Mouse (Mus musculus) intestine, embryonic 14.5 days (tissue): ENCODE measurements at regions not wholly inside any gene's neighbourhood (a gene's known extent, or its start where the extent isn't known, plus 50 kb on each side); places are given as distances from the start of the nearest gene placed in this dataset.

Source experiments
- ATAC-seq: fragments of 200-750 bp; cut with Nextera tagmentation; replicated peaks from 2 replicates; pipeline ENCODE4 v1.8.0; 2017; ENCODE audit warnings: low read depth, moderate number of reproducible peaks, moderate TSS enrichment, moderate library complexity; ENCODE audit not compliant: low FRiP score, low TSS enrichment
- DNase-seq: peaks from one replicate; pipeline ENCODE4 v3.0.0-alpha.2; 2018; ENCODE audit warnings: low spot score
- H3K27ac ChIP-seq: fragments of 300-500 bp; sonication (generic); 2 replicates; pipeline ENCODE4 v1.5.1; 2014; ENCODE audit warnings: low read depth, mild to moderate bottlenecking, control low read depth
- H3K27me3 ChIP-seq: fragments of 300-500 bp; sonication (generic); replicated peaks from 2 replicates; pipeline ENCODE4 v1.6.1; 2014; ENCODE audit warnings: low read length, control low read depth; ENCODE audit not compliant: control insufficient read depth, insufficient read depth
- H3K36me3 ChIP-seq: fragments of 300-500 bp; sonication (generic); 2 replicates; pipeline ENCODE4 v1.6.1; 2014; ENCODE audit warnings: low read length, control low read depth; ENCODE audit not compliant: control insufficient read depth, insufficient read depth
- H3K4me1 ChIP-seq: fragments of 300-500 bp; sonication (generic); replicated peaks from 2 replicates; pipeline ENCODE4 v1.6.1; 2014; ENCODE audit warnings: low read length, control low read depth, mixed read lengths; ENCODE audit not compliant: control insufficient read depth, insufficient read depth
- H3K4me2 ChIP-seq: fragments of 300-500 bp; sonication (generic); 2 replicates; pipeline ENCODE4 v1.6.1; 2014; ENCODE audit warnings: low read length
- H3K4me3 ChIP-seq: fragments of 300-500 bp; sonication (generic); 2 replicates; pipeline ENCODE4 v1.5.1; 2014; ENCODE audit warnings: low read depth, low read length, control low read depth, mixed read lengths
- H3K9ac ChIP-seq: fragments of 300-500 bp; sonication (generic); 2 replicates; pipeline ENCODE4 v1.6.1; 2014; ENCODE audit warnings: mild to moderate bottlenecking, low read length
- H3K9me3 ChIP-seq: fragments of 300-500 bp; sonication (generic); 2 replicates; pipeline ENCODE4 v1.6.1; 2016; ENCODE audit warnings: low read length, control low read depth; ENCODE audit not compliant: control insufficient read depth
- WGBS: fragments of 180-500 bp; shearing (Covaris S2); extraction: QIAGEN DNeasy Blood & Tissue Kit; methylation state at CpG from one replicate; pipeline ENCODE4 v1.1.7; 2014; 5-methylcytosine and 5-hydroxymethylcytosine counted together

DNA sequence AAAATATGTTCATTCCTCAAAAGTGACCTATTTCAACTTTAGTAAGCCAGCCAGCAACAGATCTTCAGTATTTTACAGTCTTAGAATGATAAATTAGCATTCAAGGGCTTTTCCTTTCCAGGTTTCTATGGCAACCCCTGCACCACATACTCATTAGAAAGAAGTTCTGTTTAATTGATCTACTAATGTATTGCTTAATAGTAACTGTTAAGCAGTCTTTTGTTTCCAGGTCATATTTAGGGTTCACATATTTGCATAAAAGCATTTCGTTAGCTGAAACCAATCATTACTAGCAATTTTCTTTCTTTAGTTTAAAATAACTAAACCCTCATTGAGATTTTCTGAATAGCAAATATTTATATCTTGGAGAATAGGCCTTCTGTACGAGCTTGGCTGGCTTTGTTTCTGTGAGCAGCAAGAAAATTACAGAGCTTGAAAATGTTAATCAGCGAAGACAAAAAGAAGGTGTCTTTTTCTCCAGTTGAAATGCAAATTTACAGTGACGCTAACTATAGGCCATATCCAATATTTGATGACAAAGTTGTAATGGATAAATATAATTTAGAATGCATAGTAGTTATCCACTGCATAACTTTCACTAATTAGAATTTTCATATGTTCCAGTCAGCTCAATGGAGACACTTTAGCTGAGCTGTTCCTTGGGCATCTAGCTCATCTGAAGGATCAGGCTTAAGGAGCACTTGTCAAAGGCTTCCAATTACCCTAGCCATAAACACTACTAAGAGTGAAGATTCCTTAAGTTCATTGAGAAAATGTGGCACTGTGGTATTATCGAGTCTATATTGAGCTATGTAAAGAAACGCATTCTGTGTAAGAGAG is 473.5 kb upstream of the Itga1 start:
- H3K9ac ChIP-seq = no peak overlapping the region
- H3K4me1 ChIP-seq = no peaks in the 10 kb centered on the region
- ATAC-seq (no peak), DNase-seq (no peak)
- H3K4me2 ChIP-seq = no peak overlapping the region
- no peaks in the 10 kb centered on the region for H3K27me3 ChIP-seq
- 82% methylated on average over 6 of the region's 6 CpGs for WGBS
- no peaks in the 10 kb centered on the region for H3K36me3 ChIP-seq
- H3K4me3 ChIP-seq = no peak overlapping the region
- no peaks in the 10 kb centered on the region for H3K9me3 ChIP-seq
- H3K27ac ChIP-seq = no peak overlapping the region

DNA sequence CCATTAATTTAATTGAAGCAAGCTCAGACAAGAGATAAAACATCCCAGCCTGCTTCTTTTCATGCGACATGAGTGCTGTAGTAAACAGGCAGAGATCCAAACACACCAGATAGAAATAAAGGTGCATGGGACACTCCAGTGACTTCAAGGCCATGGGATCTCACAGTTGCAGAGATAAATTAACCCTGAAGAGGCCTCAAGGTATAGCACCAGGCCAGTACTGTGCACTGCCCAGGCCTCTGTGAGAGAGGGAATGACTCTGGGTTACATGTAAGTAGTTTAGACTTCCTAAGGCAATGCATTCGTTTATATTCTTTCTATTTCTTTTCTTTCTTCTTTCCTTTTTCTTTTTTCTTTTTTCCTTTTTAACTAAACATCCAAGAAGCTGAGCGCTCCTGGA is 439.4 kb upstream of the Itga1 start:
- 70% methylated on average over 3 of the region's 3 CpGs for WGBS
- H3K27ac ChIP-seq = no peak overlapping the region
- H3K4me3 ChIP-seq = no peak overlapping the region
- H3K9ac ChIP-seq = no peak overlapping the region
- DNase-seq (no peak), ATAC-seq (no peak)
- H3K4me1 ChIP-seq = no peaks in the 10 kb centered on the region
- no peaks in the 10 kb centered on the region for H3K36me3 ChIP-seq
- no peaks in the 10 kb centered on the region for H3K9me3 ChIP-seq
- H3K4me2 ChIP-seq = no peak overlapping the region
- no peaks in the 10 kb centered on the region for H3K27me3 ChIP-seq

GRCm38 (mm10) chr13:115535900-115536299 is 434.1 kb upstream of the Itga1 start:
- Histone ChIP-seq H3K27ac (no peak overlapping the region), H3K27me3 (no peaks in the 10 kb centered on the region), H3K36me3 (no peaks in the 10 kb centered on the region), H3K9ac (no peak overlapping the region), H3K9me3 (no peaks in the 10 kb centered on the region), H3K4me3 (no peak overlapping the region), H3K4me2 (no peak overlapping the region), H3K4me1 (no peaks in the 10 kb centered on the region)
- 75% methylated on average over 3 of the region's 3 CpGs for WGBS
- DNase-seq = no peak
- no peak for ATAC-seq

GRCm38 (mm10) chr13:115513914-115514313 is 412.1 kb upstream of the Itga1 start:
- no peaks in the 10 kb centered on the region for H3K36me3 ChIP-seq
- no peaks in the 10 kb centered on the region for H3K9me3 ChIP-seq
- H3K9ac ChIP-seq = no peak overlapping the region
- no peak overlapping the region for H3K4me3 ChIP-seq
- no peak overlapping the region for H3K27ac ChIP-seq
- no peaks in the 10 kb centered on the region for H3K27me3 ChIP-seq
- ATAC-seq (no peak), DNase-seq (no peak)
- 71% methylated on average over 8 of the region's 8 CpGs for WGBS
- no peaks in the 10 kb centered on the region for H3K4me1 ChIP-seq
- H3K4me2 ChIP-seq = no peak overlapping the region

GRCm38 (mm10) chr13:115512214-115512613 is 410.4 kb upstream of the Itga1 start:
- Histone ChIP-seq H3K27ac (no peak overlapping the region), H3K9me3 (no peaks in the 10 kb centered on the region), H3K4me2 (no peak overlapping the region), H3K4me1 (no peaks in the 10 kb centered on the region), H3K4me3 (no peak overlapping the region), H3K27me3 (no peaks in the 10 kb centered on the region), H3K36me3 (no peaks in the 10 kb centered on the region), H3K9ac (no peak overlapping the region)
- ATAC-seq = no peak
- DNase-seq = no peak

DNA sequence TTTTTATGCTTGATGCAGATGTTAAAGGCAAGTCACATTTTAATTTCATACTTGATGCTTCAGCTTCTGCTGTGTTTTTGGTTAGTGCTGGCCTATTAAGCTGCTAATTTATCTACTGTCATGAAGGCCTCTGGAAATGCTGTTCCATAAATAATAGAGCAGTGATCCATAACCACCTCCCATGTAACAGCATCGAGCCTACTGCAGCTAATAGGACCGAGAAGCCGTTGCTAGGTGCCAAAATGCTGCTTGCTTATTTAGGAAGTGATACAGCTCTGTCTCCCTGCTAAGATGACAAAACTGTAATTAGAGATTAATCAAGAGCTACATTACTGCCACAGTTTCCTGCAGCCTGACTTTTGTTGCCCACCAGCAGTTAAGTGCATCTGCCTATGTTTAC is 406.9 kb upstream of the Itga1 start:
- H3K27ac ChIP-seq = no peak overlapping the region
- no peak overlapping the region for H3K9ac ChIP-seq
- no peaks in the 10 kb centered on the region for H3K36me3 ChIP-seq
- no peak overlapping the region for H3K4me3 ChIP-seq
- no peaks in the 10 kb centered on the region for H3K4me1 ChIP-seq
- DNase-seq = no peak
- no peaks in the 10 kb centered on the region for H3K27me3 ChIP-seq
- H3K4me2 ChIP-seq = no peak overlapping the region
- no peak for ATAC-seq
- H3K9me3 ChIP-seq = no peaks in the 10 kb centered on the region
- WGBS = 77% methylated on average over 3 of the region's 3 CpGs

DNA sequence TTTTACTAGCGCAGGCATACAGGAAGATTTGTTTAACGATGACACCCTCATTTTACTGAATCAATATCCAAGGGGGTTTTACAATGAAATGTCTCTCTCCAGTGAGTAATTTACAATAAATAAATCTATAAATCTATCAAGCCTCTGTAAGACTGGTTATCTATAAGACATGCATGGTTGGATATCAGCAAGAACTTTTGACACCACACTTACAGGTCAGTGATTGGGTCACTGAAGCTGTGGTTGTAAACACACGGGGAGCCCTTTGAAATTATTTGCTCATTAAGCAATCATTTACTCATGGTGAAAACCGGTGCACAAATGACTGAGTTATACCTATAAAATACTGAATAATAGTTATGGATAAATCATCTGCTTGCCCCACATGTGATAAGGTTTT is 392.6 kb upstream of the Itga1 start:
- Histone ChIP-seq H3K9me3 (no peaks in the 10 kb centered on the region), H3K36me3 (no peaks in the 10 kb centered on the region), H3K9ac (no peak overlapping the region), H3K4me2 (no peak overlapping the region), H3K27ac (no peak overlapping the region), H3K4me3 (no peak overlapping the region), H3K4me1 (no peaks in the 10 kb centered on the region), H3K27me3 (no peaks in the 10 kb centered on the region)
- no peak for ATAC-seq
- 56% methylated on average over 4 of the region's 4 CpGs for WGBS
- DNase-seq = no peak

DNA sequence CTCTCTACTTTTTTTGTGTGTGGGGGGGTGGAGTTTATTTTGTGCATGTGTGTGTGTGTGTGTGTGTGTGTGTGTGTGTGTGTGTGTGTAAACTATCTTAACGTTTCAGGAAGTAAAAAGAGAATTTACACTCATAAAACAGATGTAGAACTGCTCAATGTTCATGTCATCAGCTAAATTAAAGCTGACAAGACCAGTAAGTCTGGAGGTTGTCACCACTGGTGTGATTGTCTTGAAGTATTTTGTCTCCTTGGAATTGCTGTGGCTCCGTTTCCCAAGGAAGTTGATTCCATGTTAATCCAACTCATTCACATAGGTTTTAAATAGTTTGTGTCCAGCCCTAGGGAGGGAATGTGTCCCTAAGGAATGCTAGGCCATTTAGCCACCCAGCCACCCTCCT is 374.1 kb upstream of the Itga1 start:
- Histone ChIP-seq H3K27ac (no peak overlapping the region), H3K9ac (no peak overlapping the region), H3K27me3 (no peaks in the 10 kb centered on the region), H3K4me2 (no peak overlapping the region), H3K4me3 (no peak overlapping the region), H3K36me3 (no peaks in the 10 kb centered on the region), H3K4me1 (no peaks in the 10 kb centered on the region), H3K9me3 (no peaks in the 10 kb centered on the region)
- 8% methylated on average over 2 of the region's 2 CpGs for WGBS
- DNase-seq (no peak), ATAC-seq (no peak)

- Histone ChIP-seq H3K9me3 (no peaks in the 10 kb centered on the region), H3K9ac (no peak overlapping the region), H3K36me3 (no peaks in the 10 kb centered on the region), H3K27me3 (no peaks in the 10 kb centered on the region), H3K27ac (no peak overlapping the region), H3K4me3 (no peak overlapping the region), H3K4me1 (no peaks in the 10 kb centered on the region), H3K4me2 (no peak overlapping the region)
- 85% methylated on average over 6 of the region's 6 CpGs for WGBS
- DNase-seq (no peak), ATAC-seq (no peak)
Measured at GRCm38 (mm10) chr13:115465689-115466088, 363.9 kb upstream of the Itga1 start.
